Mouse (Mus musculus) limb, embryonic 11.5 days (tissue): ENCODE results near the gene Col24a1. TPM values are rescaled to one million over a fixed set of nuclear protein-coding genes. Genes with fewer than 3 reads are reported as not detected.
A peak's percentile ranks its signal among the peaks of the same experiment; 100 is the strongest.

ENCODE experiments used
- ATAC-seq: fragments of 200-750 bp; cut with Nextera tagmentation; 2 replicates; pipeline ENCODE4 v1.8.0; 2017; ENCODE audit warnings: low read depth; ENCODE audit not compliant: insufficient number of reproducible peaks, low FRiP score, low TSS enrichment
- DNase-seq: peaks from one replicate; pipeline ENCODE4 v3.0.0-alpha.2; 2015; ENCODE audit warnings: low spot score
- H3K27ac ChIP-seq: fragments of 300-500 bp; sonication (generic); replicated peaks from 2 replicates; pipeline ENCODE4 v1.5.1; 2014; ENCODE audit warnings: low read depth, mild to moderate bottlenecking, low read length
- H3K27me3 ChIP-seq: fragments of 300-500 bp; sonication (generic); 2 replicates; pipeline ENCODE4 v1.6.1; 2014; ENCODE audit warnings: mild to moderate bottlenecking, low read length, mixed read lengths; ENCODE audit not compliant: control insufficient read depth, insufficient read depth
- H3K36me3 ChIP-seq: fragments of 300-500 bp; sonication (generic); 2 replicates; pipeline ENCODE4 v1.6.1; 2014; ENCODE audit warnings: mild to moderate bottlenecking, low read length, moderate library complexity, mixed read lengths; ENCODE audit not compliant: control insufficient read depth, insufficient read depth
- H3K4me1 ChIP-seq: fragments of 300-500 bp; sonication (generic); 2 replicates; pipeline ENCODE4 v1.6.1; 2014; ENCODE audit warnings: low read length, mixed read lengths; ENCODE audit not compliant: control insufficient read depth, insufficient read depth
- H3K4me2 ChIP-seq: fragments of 300-500 bp; sonication (generic); 2 replicates; pipeline ENCODE4 v1.6.1; 2014; ENCODE audit warnings: low read depth, mild to moderate bottlenecking, moderate library complexity; ENCODE audit not compliant: severe bottlenecking
- H3K4me3 ChIP-seq: fragments of 300-500 bp; sonication (generic); 2 replicates; pipeline ENCODE4 v1.5.1; 2014; ENCODE audit warnings: low read depth, low read length
- H3K9ac ChIP-seq: fragments of 300-500 bp; sonication (generic); 2 replicates; pipeline ENCODE4 v1.6.1; 2014; ENCODE audit warnings: mild to moderate bottlenecking, low read length
- H3K9me3 ChIP-seq: fragments of 300-500 bp; sonication (generic); 2 replicates; pipeline ENCODE4 v1.6.1; 2016; ENCODE audit warnings: low read length; ENCODE audit not compliant: control insufficient read depth
- WGBS: fragments of 180-500 bp; shearing (Covaris S2); extraction: QIAGEN DNeasy Blood & Tissue Kit; methylation state at CpG from one replicate; pipeline ENCODE4 v1.1.7; 2014; 5-methylcytosine and 5-hydroxymethylcytosine counted together
- polyA plus RNA-seq: library from polyadenylated mRNA; unstranded; fragments of >200 nt; fragmentation: Nextera tagmentation; extraction: Ambion mirVana; gene quantifications from 2 replicates; pipeline ENCODE4 v1.2.1, GENCODE M21; 2014

Col24a1 gene
- polyA plus RNA-seq, result 1.2 and 1.4 TPM in 2 replicates

DNA sequence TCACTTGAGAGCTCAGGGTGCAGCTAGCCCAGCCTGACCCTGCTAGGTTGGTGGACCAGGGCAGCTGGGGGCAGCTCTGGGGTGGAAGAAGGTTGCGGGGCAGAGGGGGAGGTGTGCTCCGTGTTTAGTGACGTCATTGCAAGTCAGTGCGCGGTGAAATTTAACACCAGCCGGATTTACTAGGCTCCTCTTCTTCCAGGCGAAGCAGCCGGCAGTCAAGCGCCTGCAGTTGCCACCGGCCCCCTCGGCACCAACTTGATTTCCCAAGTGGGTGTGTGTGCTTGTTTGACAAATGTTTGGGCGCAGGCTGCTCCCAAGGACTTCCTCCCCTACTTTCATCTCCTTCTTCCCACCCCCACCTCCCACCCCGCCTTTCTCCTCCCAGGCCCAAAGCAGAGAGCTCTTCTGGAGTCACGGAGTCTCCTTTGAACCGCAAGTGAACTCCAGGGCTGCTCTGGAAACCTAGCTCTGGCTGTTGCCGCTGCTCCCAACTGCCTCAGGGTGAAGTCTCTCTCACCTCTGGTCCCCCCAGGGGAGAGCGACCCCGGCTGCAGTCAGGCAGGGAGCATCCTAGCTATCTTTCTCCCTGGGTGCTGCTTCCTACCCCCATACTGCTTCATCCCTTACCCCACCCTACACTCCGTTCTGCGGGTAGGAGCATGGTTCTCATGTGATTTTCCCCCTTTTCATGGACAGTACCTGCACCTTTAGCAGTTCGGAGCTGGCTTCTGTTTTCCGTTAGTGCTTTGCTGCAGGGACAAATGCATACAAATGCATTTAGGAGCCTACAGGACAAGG lies at the start of gene Col24a1:
Col24a1 (plus strand) TSS at position 136 of the 798 bp plus-strand sequence.
- Histone ChIP-seq H3K9ac (peak within 1 kb of the TSS; percentile 24), H3K36me3 (no peaks in the 10 kb centered on the region), H3K27ac (no peak within 1 kb of the TSS), H3K4me3 (peak within 1 kb of the TSS; percentile 28), H3K27me3 (no peaks in the 10 kb centered on the region), H3K4me2 (peak within 1 kb of the TSS; percentile 90), H3K4me1 (peaks cover 8% of the 10 kb centered on the region; the same call in 1 of the 2 replicates), H3K9me3 (no peaks in the 10 kb centered on the region)
- ATAC-seq (peak; percentile 81), DNase-seq (peak; percentile 72)
- WGBS, result under 1% methylated on average over 22 of the region's 22 CpGs

- no peaks in the 10 kb centered on the region for H3K4me1 ChIP-seq
- no peak for DNase-seq
- H3K9me3 ChIP-seq, result no peaks in the 10 kb centered on the region
- no peak overlapping the region for H3K27ac ChIP-seq
- ATAC-seq, result no peak
- no peaks in the 10 kb centered on the region for H3K27me3 ChIP-seq
- 81% methylated on average over 2 of the region's 2 CpGs for WGBS
- H3K36me3 ChIP-seq, result no peaks in the 10 kb centered on the region
- no peak overlapping the region for H3K9ac ChIP-seq
- H3K4me2 ChIP-seq, result no peak overlapping the region
- no peak overlapping the region for H3K4me3 ChIP-seq
Observed at GRCm38 (mm10) chr3:145248040-145248439, 44.2 kb upstream of the Col24a1 start.

GRCm38 (mm10) chr3:145253066-145253465 lies 39.2 kb upstream of the Col24a1 start:
- DNase-seq, result no peak
- H3K4me2 ChIP-seq, result no peak overlapping the region
- no peak overlapping the region for H3K9ac ChIP-seq

GRCm38 (mm10) chr3:145254764-145255396 lies 37.4 kb upstream of the Col24a1 start:
- Histone ChIP-seq H3K9ac (no peak overlapping the region), H3K36me3 (no peaks in the 10 kb centered on the region), H3K27me3 (no peaks in the 10 kb centered on the region), H3K27ac (no peak overlapping the region), H3K4me1 (no peaks in the 10 kb centered on the region), H3K9me3 (no peaks in the 10 kb centered on the region), H3K4me3 (no peak overlapping the region), H3K4me2 (no peak overlapping the region)
- DNase-seq, result no peak
- 67% methylated on average over 3 of the region's 3 CpGs for WGBS
- no peak for ATAC-seq

More at GRCm38 (mm10) chr3:145253066-145253465, 39.2 kb upstream of the Col24a1 start:
- ATAC-seq, result no peak
- Histone ChIP-seq H3K27me3 (no peaks in the 10 kb centered on the region), H3K36me3 (no peaks in the 10 kb centered on the region), H3K27ac (no peak overlapping the region), H3K9me3 (no peaks in the 10 kb centered on the region), H3K4me3 (no peak overlapping the region), H3K4me1 (no peaks in the 10 kb centered on the region)
- WGBS, result 87% methylated on average over 5 of the region's 5 CpGs

GRCm38 (mm10) chr3:145256647-145257046 lies 35.6 kb upstream of the Col24a1 start:
- H3K4me2 ChIP-seq, result no peak overlapping the region
- WGBS, result 82% methylated on average over 7 of the region's 7 CpGs
- H3K9ac ChIP-seq, result no peak overlapping the region
- no peak overlapping the region for H3K4me3 ChIP-seq
- no peaks in the 10 kb centered on the region for H3K27me3 ChIP-seq
- H3K9me3 ChIP-seq, result no peaks in the 10 kb centered on the region
- no peak overlapping the region for H3K27ac ChIP-seq
- H3K36me3 ChIP-seq, result no peaks in the 10 kb centered on the region
- H3K4me1 ChIP-seq, result no peaks in the 10 kb centered on the region
- DNase-seq (no peak), ATAC-seq (no peak)

- H3K9ac ChIP-seq, result no peak overlapping the region
- no peak for DNase-seq
- H3K9me3 ChIP-seq, result no peaks in the 10 kb centered on the region
- 90% methylated on average over 6 of the region's 6 CpGs for WGBS
- H3K4me2 ChIP-seq, result no peak overlapping the region
- no peaks in the 10 kb centered on the region for H3K4me1 ChIP-seq
- H3K27ac ChIP-seq, result no peak overlapping the region
- no peak overlapping the region for H3K4me3 ChIP-seq
- no peaks in the 10 kb centered on the region for H3K36me3 ChIP-seq
- H3K27me3 ChIP-seq, result no peaks in the 10 kb centered on the region
- no peak for ATAC-seq
Observed at GRCm38 (mm10) chr3:145259678-145260077, 32.6 kb upstream of the Col24a1 start.

GRCm38 (mm10) chr3:145263131-145263530 lies 29.1 kb upstream of the Col24a1 start:
- Histone ChIP-seq H3K27me3 (no peaks in the 10 kb centered on the region), H3K4me1 (no peaks in the 10 kb centered on the region), H3K4me3 (no peak overlapping the region), H3K27ac (no peak overlapping the region), H3K9me3 (no peaks in the 10 kb centered on the region), H3K4me2 (no peak overlapping the region), H3K36me3 (no peaks in the 10 kb centered on the region), H3K9ac (no peak overlapping the region)
- no peak for DNase-seq
- WGBS, result 81% methylated on average over 4 of the region's 4 CpGs
- ATAC-seq, result no peak

DNA sequence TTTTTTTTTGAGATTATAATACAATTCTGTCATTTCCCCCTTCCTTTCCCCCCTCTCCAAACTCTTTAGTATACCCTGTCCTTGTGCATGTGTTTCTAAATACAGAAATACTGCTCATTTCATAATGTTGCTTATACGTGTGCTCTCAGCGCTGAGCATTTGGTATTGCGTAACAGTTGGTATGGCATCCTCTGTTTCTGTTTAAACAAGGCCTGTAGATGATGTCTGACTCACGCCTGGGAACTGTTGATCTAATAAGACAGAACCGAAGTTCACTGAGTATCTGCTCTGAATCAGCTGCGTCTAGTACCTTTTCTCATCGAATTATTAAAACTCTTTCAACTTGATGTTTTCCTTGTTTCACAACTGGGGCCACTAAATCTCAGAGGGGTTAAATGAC lies 24.2 kb upstream of the Col24a1 start:
- WGBS, result 89% methylated on average over 7 of the region's 7 CpGs
- Histone ChIP-seq H3K27ac (no peak overlapping the region), H3K9me3 (no peaks in the 10 kb centered on the region), H3K4me2 (no peak overlapping the region), H3K4me1 (no peaks in the 10 kb centered on the region), H3K4me3 (no peak overlapping the region), H3K9ac (no peak overlapping the region), H3K36me3 (no peaks in the 10 kb centered on the region), H3K27me3 (no peaks in the 10 kb centered on the region)
- ATAC-seq (no peak), DNase-seq (no peak)
